In genomic region chr14:76812155-76812875, GRCm38 (mm10) we compare ENCODE assay signal across 15 mouse cellular contexts.
DNase-seq lines count a peak whose midpoint lies in the region; ATAC-seq and TF ChIP-seq lines count a peak whose summit lies in the region.
"Had no signal": no experiment of that assay in that cellular context is flagged by ENCODE, and none has a peak within 500 bp of the region (broad histone marks: within the 10 kb centered on the region; RNA-seq: fewer than 3 reads in every experiment).

No protein-coding gene starts in this region.

- no peak for ATAC-seq in forebrain, embryonic 13.5 days
- no peak for ATAC-seq in intestine, embryonic 14.5 days (replicated peaks; ENCODE audit: low FRiP score, low TSS enrichment, low read depth)
- ATAC-seq in intestine, postnatal 0 days, result no peak
- no peak for ATAC-seq in limb, embryonic 11.5 days (ENCODE audit: insufficient number of reproducible peaks, low FRiP score, low TSS enrichment, low read depth)

- H3K27me3 ChIP-seq in forebrain, embryonic 10.5 days (ENCODE audit: poor library complexity, severe bottlenecking), result peaks cover 12% of the 10 kb centered on the region
- no peaks in the 10 kb centered on the region for H3K27me3 ChIP-seq in forebrain, embryonic 13.5 days
- no peaks in the 10 kb centered on the region for H3K27me3 ChIP-seq in intestine, embryonic 14.5 days (replicated peaks; ENCODE audit: control insufficient read depth, insufficient read depth, low read length)
- no peaks in the 10 kb centered on the region for H3K27me3 ChIP-seq in intestine, postnatal 0 days (replicated peaks; ENCODE audit: control insufficient read depth, insufficient read depth, low read length)
- peaks cover 9% of the 10 kb centered on the region for H3K27me3 ChIP-seq in embryonic facial prominence, embryonic 10.5 days (replicated peaks; ENCODE audit: low read depth, poor library complexity, severe bottlenecking)
- no peaks in the 10 kb centered on the region for H3K27me3 ChIP-seq in limb, embryonic 11.5 days (ENCODE audit: control insufficient read depth, insufficient read depth, low read length)
- H3K27me3 ChIP-seq: neural tube, embryonic 12.5 days had no signal

- no peak overlapping the region for H3K9ac ChIP-seq in forebrain, embryonic 13.5 days
- H3K9ac ChIP-seq in intestine, embryonic 14.5 days (ENCODE audit: low read length), result no peak overlapping the region
- H3K9ac ChIP-seq in intestine, postnatal 0 days (ENCODE audit: low read depth, low read length), result no peak overlapping the region
- H3K9ac ChIP-seq in limb, embryonic 11.5 days (ENCODE audit: low read length), result no peak overlapping the region
- H3K9ac ChIP-seq: neural tube, embryonic 12.5 days had no signal

- WGBS in forebrain, embryonic 10.5 days, result 81% methylated on average over 14 of the region's 14 CpGs
- WGBS in forebrain, embryonic 13.5 days, result 73% methylated on average over 14 of the region's 14 CpGs
- WGBS in intestine, embryonic 14.5 days, result 52% methylated on average over 14 of the region's 14 CpGs
- 63% methylated on average over 14 of the region's 14 CpGs for WGBS in intestine, postnatal 0 days
- 73% methylated on average over 14 of the region's 14 CpGs for WGBS in embryonic facial prominence, embryonic 10.5 days
- 54% methylated on average over 14 of the region's 14 CpGs for WGBS in limb, embryonic 11.5 days

- no peak for TF ChIP-seq CTCF in intestine, postnatal 0 days (IDR thresholded peaks at IDR 0.05; ENCODE audit: low read depth)

- DNase-seq in forebrain, embryonic 10.5 days (ENCODE audit: extremely low spot score, low spot score), result no peak
- no peak for DNase-seq in intestine, embryonic 14.5 days (ENCODE audit: low spot score)
- no peak for DNase-seq in embryonic facial prominence, embryonic 10.5 days (ENCODE audit: low spot score)
- DNase-seq in limb, embryonic 11.5 days (ENCODE audit: low spot score), result no peak
- DNase-seq in retina, postnatal 1 day, result no peak
- DNase-seq in spleen, adult 18-20 months, result no peak
- DNase-seq: adrenal gland, adult 8-10 months; cerebellum, adult 18-20 months; gastrocnemius, postnatal 25 days; kidney, postnatal 4 days; lung, postnatal 10 days had no signal

- H3K27ac ChIP-seq in forebrain, embryonic 10.5 days, result peak overlapping the region; percentile 4; the same call in 1 of the 2 replicates
- no peak overlapping the region for H3K27ac ChIP-seq in forebrain, embryonic 13.5 days
- H3K27ac ChIP-seq in intestine, embryonic 14.5 days (ENCODE audit: low read depth), result peak overlapping the region; percentile 88
- H3K27ac ChIP-seq in intestine, postnatal 0 days (ENCODE audit: low read depth, low read length), result no peak overlapping the region
- peak overlapping the region; percentile 76 for H3K27ac ChIP-seq in embryonic facial prominence, embryonic 10.5 days (replicated peaks)
- peak overlapping the region; percentile 68 for H3K27ac ChIP-seq in limb, embryonic 11.5 days (replicated peaks; ENCODE audit: low read depth, low read length)
- H3K27ac ChIP-seq: neural tube, embryonic 12.5 days had no signal

- H3K36me3 ChIP-seq in forebrain, embryonic 10.5 days (replicated peaks), result no peaks in the 10 kb centered on the region
- no peaks in the 10 kb centered on the region for H3K36me3 ChIP-seq in forebrain, embryonic 13.5 days (ENCODE audit: poor library complexity, severe bottlenecking)
- no peaks in the 10 kb centered on the region for H3K36me3 ChIP-seq in intestine, embryonic 14.5 days (ENCODE audit: control insufficient read depth, insufficient read depth, low read length)
- H3K36me3 ChIP-seq in intestine, postnatal 0 days (ENCODE audit: control insufficient read depth, insufficient read depth), result no peaks in the 10 kb centered on the region
- H3K36me3 ChIP-seq in embryonic facial prominence, embryonic 10.5 days (replicated peaks), result no peaks in the 10 kb centered on the region
- no peaks in the 10 kb centered on the region for H3K36me3 ChIP-seq in limb, embryonic 11.5 days (ENCODE audit: control insufficient read depth, insufficient read depth, low read length)
- H3K36me3 ChIP-seq: neural tube, embryonic 12.5 days had no signal

- H3K4me1 ChIP-seq in forebrain, embryonic 10.5 days, result peaks cover 30% of the 10 kb centered on the region
- 0 out of 2 replicates have a peak, but pooled peaks cover 3% of the 10 kb centered on the region for H3K4me1 ChIP-seq in forebrain, embryonic 13.5 days
- H3K4me1 ChIP-seq in intestine, embryonic 14.5 days (replicated peaks; ENCODE audit: control insufficient read depth, insufficient read depth, low read length), result peaks cover 20% of the 10 kb centered on the region
- peaks cover 6% of the 10 kb centered on the region; the same call in 1 of the 2 replicates for H3K4me1 ChIP-seq in intestine, postnatal 0 days (replicated peaks; ENCODE audit: control insufficient read depth, insufficient read depth, low read length)
- H3K4me1 ChIP-seq in embryonic facial prominence, embryonic 10.5 days, result peaks cover 44% of the 10 kb centered on the region
- peaks cover 11% of the 10 kb centered on the region for H3K4me1 ChIP-seq in limb, embryonic 11.5 days (ENCODE audit: control insufficient read depth, insufficient read depth, low read length)

- H3K9me3 ChIP-seq in forebrain, embryonic 10.5 days, result no peaks in the 10 kb centered on the region
- H3K9me3 ChIP-seq in forebrain, embryonic 13.5 days (replicated peaks), result no peaks in the 10 kb centered on the region
- no peaks in the 10 kb centered on the region for H3K9me3 ChIP-seq in intestine, embryonic 14.5 days (ENCODE audit: control insufficient read depth, low read length)
- H3K9me3 ChIP-seq in intestine, postnatal 0 days (ENCODE audit: control insufficient read depth), result no peaks in the 10 kb centered on the region
- no peaks in the 10 kb centered on the region for H3K9me3 ChIP-seq in embryonic facial prominence, embryonic 10.5 days
- no peaks in the 10 kb centered on the region for H3K9me3 ChIP-seq in limb, embryonic 11.5 days (ENCODE audit: control insufficient read depth, low read length)

- no peak overlapping the region for H3K4me2 ChIP-seq in forebrain, embryonic 13.5 days
- H3K4me2 ChIP-seq in intestine, embryonic 14.5 days (ENCODE audit: low read length), result no peak overlapping the region
- H3K4me2 ChIP-seq in intestine, postnatal 0 days (replicated peaks; ENCODE audit: low read depth), result no peak overlapping the region
- no peak overlapping the region for H3K4me2 ChIP-seq in limb, embryonic 11.5 days (ENCODE audit: low read depth, severe bottlenecking)
- H3K4me2 ChIP-seq: neural tube, embryonic 12.5 days had no signal

- no peak overlapping the region for H3K4me3 ChIP-seq in forebrain, embryonic 10.5 days
- H3K4me3 ChIP-seq in forebrain, embryonic 13.5 days, result no peak overlapping the region
- H3K4me3 ChIP-seq in intestine, embryonic 14.5 days (ENCODE audit: low read depth, low read length), result no peak overlapping the region
- no peak overlapping the region for H3K4me3 ChIP-seq in intestine, postnatal 0 days (ENCODE audit: low read depth, low read length)
- no peak overlapping the region for H3K4me3 ChIP-seq in embryonic facial prominence, embryonic 10.5 days
- no peak overlapping the region for H3K4me3 ChIP-seq in limb, embryonic 11.5 days (ENCODE audit: low read depth, low read length)
- H3K4me3 ChIP-seq: megakaryocyte, embryonic 14.5 days; neural tube, embryonic 12.5 days had no signal

Comparison
In these comparisons a context has a peak if more than half of its experiments do, and no peak if none do; other contexts are left out.
1. H3K27ac ChIP-seq: peak in forebrain, embryonic 10.5 days (single experiment), intestine, embryonic 14.5 days (single experiment), embryonic facial prominence, embryonic 10.5 days (single experiment) and limb, embryonic 11.5 days (single experiment); none in forebrain, embryonic 13.5 days (single experiment) and intestine, postnatal 0 days (single experiment).